27 mouse cellular contexts compared by ENCODE assay signal in genomic region chr6:143855421-143855820, GRCm38 (mm10).
DNase-seq lines count a peak whose midpoint lies in the region; ATAC-seq and TF ChIP-seq lines count a peak whose summit lies in the region.
"Had no signal": no experiment of that assay in that cellular context is flagged by ENCODE, and none has a peak within 500 bp of the region (broad histone marks: within the 10 kb centered on the region; RNA-seq: fewer than 3 reads in every experiment).

No protein-coding gene starts in this region.

- peak; percentile 29 for DNase-seq in embryo, embryonic 10 days (ENCODE audit: low spot score)
- DNase-seq in embryo, embryonic 9.5 days (ENCODE audit: extremely low spot score), result no peak
- no peak for DNase-seq in heart, postnatal 25 days (ENCODE audit: low spot score)
- peak; percentile 10 for DNase-seq in retina, postnatal 1 day
- DNase-seq in retina, embryonic 14.5 days (ENCODE audit: low spot score), result no peak
- DNase-seq in spleen, adult 18-20 months, result no peak
- DNase-seq in kidney, adult 2 months, result no peak
- DNase-seq: adrenal gland, postnatal 10 days; cerebellum, postnatal 10 days; gastrocnemius, postnatal 36 days; heart, postnatal 14 days; kidney, postnatal 4 days; layer of hippocampus, adult 9-11 months; left cerebral cortex, postnatal 4 days; lung, adult 2 months; right cerebral cortex, adult 18-20 months; thymus, postnatal 14 days had no signal

- no peak overlapping the region for H3K4me3 ChIP-seq in heart, embryonic 13.5 days
- H3K4me3 ChIP-seq in kidney, adult 2 months (ENCODE audit: insufficient read depth, low read depth, low read length), result no peak overlapping the region
- H3K4me3 ChIP-seq: embryonic facial prominence, embryonic 10.5 days; forebrain, embryonic 12.5 days; intestine, embryonic 15.5 days; kidney, embryonic 15.5 days; left cerebral cortex, adult 2 months; megakaryocyte, embryonic 14.5 days; myocyte had no signal

- peak overlapping the region; percentile 28; the same call in 1 of the 2 replicates for H3K4me2 ChIP-seq in heart, embryonic 13.5 days
- H3K4me2 ChIP-seq: forebrain, embryonic 12.5 days; intestine, embryonic 15.5 days; kidney, embryonic 15.5 days; liver, embryonic 11.5 days had no signal

- ATAC-seq in heart, embryonic 13.5 days (ENCODE audit: extremely low read depth, insufficient number of reproducible peaks, low FRiP score, low TSS enrichment), result no peak
- ATAC-seq: intestine, embryonic 15.5 days; Patski had no signal

- H3K36me3 ChIP-seq in heart, embryonic 13.5 days, result no peaks in the 10 kb centered on the region
- H3K36me3 ChIP-seq in kidney, adult 2 months (ENCODE audit: control insufficient read depth, insufficient read depth, low read length), result no peaks in the 10 kb centered on the region
- H3K36me3 ChIP-seq: intestine, embryonic 15.5 days; kidney, embryonic 15.5 days had no signal

- H3K27ac ChIP-seq in heart, embryonic 13.5 days (replicated peaks), result no peak overlapping the region
- H3K27ac ChIP-seq in kidney, adult 2 months (ENCODE audit: insufficient read depth, low read depth, low read length), result no peak overlapping the region
- H3K27ac ChIP-seq: embryonic facial prominence, embryonic 10.5 days; forebrain, embryonic 12.5 days; intestine, embryonic 15.5 days; kidney, embryonic 15.5 days; left cerebral cortex, adult 2 months had no signal

- H3K4me1 ChIP-seq in heart, embryonic 13.5 days, result peaks cover 5% of the 10 kb centered on the region; the same call in 1 of the 2 replicates
- H3K4me1 ChIP-seq in kidney, adult 2 months (ENCODE audit: control insufficient read depth, insufficient read depth, low read length), result no peaks in the 10 kb centered on the region
- H3K4me1 ChIP-seq: embryonic facial prominence, embryonic 10.5 days had no signal

- no peak for TF ChIP-seq CTCF in kidney, adult 2 months (conservative IDR thresholded peaks at IDR 0.05; ENCODE audit: insufficient read depth, insufficient read length, low read depth, low read length)

- H3K27me3 ChIP-seq in heart, embryonic 13.5 days (replicated peaks), result peaks cover 51% of the 10 kb centered on the region
- no peaks in the 10 kb centered on the region for H3K27me3 ChIP-seq in kidney, adult 2 months (replicated peaks; ENCODE audit: control insufficient read depth, insufficient read depth, low read length)
- H3K27me3 ChIP-seq: forebrain, embryonic 12.5 days; intestine, embryonic 15.5 days; megakaryocyte, embryonic 14.5 days; Patski had no signal

- intact Hi-C loops in heart, postnatal 25 days (cut with DNase I), result no loop called here

- TF ChIP-seq POLR2A in kidney, adult 2 months (IDR thresholded peaks at IDR 0.05; ENCODE audit: low read depth, low read length), result no peak

- H3K9me3 ChIP-seq in heart, embryonic 13.5 days, result no peaks in the 10 kb centered on the region
- H3K9me3 ChIP-seq: embryonic facial prominence, embryonic 10.5 days; forebrain, embryonic 12.5 days; intestine, embryonic 15.5 days; kidney, embryonic 15.5 days; megakaryocyte, embryonic 14.5 days had no signal

- 17% methylated on average over 12 of the region's 12 CpGs for WGBS in heart, embryonic 13.5 days
- 33% methylated on average over 12 of the region's 12 CpGs for WGBS in kidney, adult 2 months

- H3K9ac ChIP-seq in heart, embryonic 13.5 days, result no peak overlapping the region
- H3K9ac ChIP-seq: forebrain, embryonic 12.5 days; intestine, embryonic 15.5 days; kidney, embryonic 15.5 days had no signal

Comparison
In these comparisons a context has a peak if more than half of its experiments do, and no peak if none do; other contexts are left out.
1. DNase-seq: peak in embryo, embryonic 10 days (single experiment) and retina, postnatal 1 day (single experiment); none in embryo, embryonic 9.5 days (single experiment), heart, postnatal 25 days (single experiment), retina, embryonic 14.5 days (single experiment), spleen, adult 18-20 months (0 of 2) and kidney, adult 2 months (single experiment).